Mouse (Mus musculus) adrenal gland, adult 18-20 months (tissue): Measurements from ENCODE around the gene Sept7. TPM values are rescaled to one million over a fixed set of nuclear protein-coding genes. Genes with fewer than 3 reads are reported as not detected.
"Not testable (repeated sequence)": the region's sequence is repeated elsewhere in the genome, so short reads cannot be mapped to it uniquely, and the experiment has no call there.

Source experiments
- DNase-seq, 2 experiments: peaks; one replicate each; pipeline ENCODE4 v3.0.0; 2021 to 2022; ENCODE audit warnings: low spot score in 2 of 2
- long read RNA-seq, 2 experiments: library from polyadenylated mRNA; stranded (forward); transcript quantifications; one replicate each; pipeline ENCODE4 v2.0.0; 2021
- total RNA-seq, 2 experiments: library from RNA; stranded (reverse); gene quantifications; 1 replicate in 1 of 2; 2 replicates in 1 of 2; pipeline ENCODE4 v1.2.3; 2021

Sept7 gene
- 100 to 1,000 TPM; 112 to 113 TPM for total RNA-seq
- long read RNA-seq, experiment 1, partial matches to known transcripts, result 3 of 103 reads
- long read RNA-seq, experiment 1, other reads (novel, unspliced or antisense), result 100 of 103 reads
- long read RNA-seq, experiment 2, partial matches to known transcripts, result 14 of 224 reads
- long read RNA-seq, experiment 2, other reads (novel, unspliced or antisense), result 210 of 224 reads

- peak; percentile 99 to 100 for DNase-seq
Measured at GRCm38 (mm10) chr9:25252283-25252726, at the start of gene Sept7. Gene Sept7, plus strand, starts transcription at chr9:25252439.

DNA sequence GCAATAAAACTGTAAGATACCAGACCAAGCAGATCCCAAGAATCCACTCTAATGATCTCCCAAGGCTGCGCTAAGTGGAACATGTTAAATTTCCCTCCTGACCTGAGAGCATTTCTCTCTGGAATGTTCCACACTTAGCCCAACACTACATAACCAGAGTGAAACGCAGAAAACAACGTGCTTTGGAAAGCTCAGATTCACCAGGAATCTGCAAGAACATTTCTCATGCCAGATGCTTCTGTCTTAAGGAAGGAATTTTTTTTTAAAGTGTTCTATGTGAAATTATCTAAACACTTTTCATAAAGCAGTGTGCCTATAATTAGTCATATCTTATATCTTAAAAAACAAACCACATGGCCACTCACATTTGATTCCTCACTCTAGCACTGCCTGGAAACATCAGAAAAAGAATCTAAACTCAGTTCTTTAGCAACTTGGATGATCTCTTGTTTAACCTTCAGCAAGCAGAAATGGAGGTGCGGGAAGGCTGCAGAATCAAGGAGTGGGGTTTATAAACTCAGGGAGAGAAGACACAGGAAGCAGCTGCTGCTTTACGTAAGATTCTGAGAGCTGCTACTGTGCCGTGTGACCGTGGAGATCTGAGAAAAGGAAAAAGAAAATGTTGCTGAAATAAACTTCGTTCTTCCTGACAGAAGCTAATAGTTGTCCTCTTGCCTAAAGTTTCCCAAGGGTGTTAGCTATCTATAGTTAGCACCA is 44.0 kb upstream of the Sept7 start:
- no peak for DNase-seq

- no peak for DNase-seq
Measured at GRCm38 (mm10) chr9:25212309-25213163, 39.7 kb upstream of the Sept7 start.

GRCm38 (mm10) chr9:25213164-25213557 is 39.1 kb upstream of the Sept7 start:
- DNase-seq, result no peak

GRCm38 (mm10) chr9:25215411-25215810 is 36.8 kb upstream of the Sept7 start:
- no peak for DNase-seq

GRCm38 (mm10) chr9:25216210-25216609 is 36.0 kb upstream of the Sept7 start:
- no peak for DNase-seq

DNA sequence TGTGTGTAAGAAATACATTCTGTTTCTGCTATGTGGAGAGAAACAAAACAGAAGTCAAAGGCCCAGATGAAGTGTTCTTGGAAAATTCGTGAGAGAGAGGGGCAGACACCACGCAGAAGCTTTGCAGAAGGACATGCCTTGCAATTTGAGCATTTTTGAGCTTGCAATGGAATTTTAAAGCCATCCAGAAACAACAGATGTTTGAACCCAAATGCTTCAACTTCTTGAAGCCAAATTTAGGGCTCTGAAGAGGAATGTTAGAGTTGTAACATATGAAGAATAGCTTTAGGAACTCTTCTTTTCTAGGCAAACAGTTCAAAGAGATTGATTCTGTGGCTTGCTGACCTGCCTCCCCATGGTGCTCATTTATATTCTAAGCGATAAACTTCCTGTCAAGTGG is 33.3 kb upstream of the Sept7 start:
- no peak for DNase-seq

GRCm38 (mm10) chr9:25219882-25220281 is 32.4 kb upstream of the Sept7 start:
- DNase-seq, result no peak

DNA sequence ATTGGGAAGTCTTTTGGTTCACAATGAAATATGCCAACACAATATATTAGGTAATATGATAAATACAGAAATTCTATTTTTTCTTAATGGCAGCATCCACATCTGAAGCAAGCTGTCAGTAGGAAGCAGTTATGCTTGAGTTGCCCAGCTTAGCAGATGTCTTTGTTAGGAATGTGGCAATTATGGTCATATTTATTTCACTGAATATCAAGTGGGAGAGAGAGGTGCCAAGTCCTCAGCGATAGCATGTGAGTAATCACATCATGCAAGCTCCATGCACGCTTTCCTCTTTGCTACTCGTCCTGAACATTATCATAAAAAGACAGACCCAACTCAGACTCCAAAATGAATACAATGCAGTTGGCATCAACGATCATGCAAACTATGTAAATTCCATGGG is 27.3 kb upstream of the Sept7 start:
- DNase-seq, result no peak

DNA sequence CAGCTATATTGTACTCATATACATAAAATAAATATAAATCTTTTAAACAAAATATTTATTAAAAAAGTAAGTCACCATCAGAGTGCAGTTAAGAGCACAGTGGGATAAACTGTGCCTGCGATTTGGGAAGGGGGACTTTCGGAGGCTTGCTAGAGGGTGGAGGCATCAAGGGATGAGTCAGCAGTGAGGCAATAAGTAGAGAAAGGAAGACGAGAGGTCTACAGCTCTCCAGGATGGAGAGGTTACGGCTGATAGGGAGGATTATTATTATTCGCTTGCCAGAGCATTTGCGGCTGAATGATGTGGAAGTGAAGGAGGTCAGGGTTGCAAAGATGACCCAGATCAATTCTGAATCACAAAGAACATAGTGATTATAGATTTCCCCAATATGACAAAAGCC is 22.5 kb upstream of the Sept7 start:
- DNase-seq, result no peak

DNA sequence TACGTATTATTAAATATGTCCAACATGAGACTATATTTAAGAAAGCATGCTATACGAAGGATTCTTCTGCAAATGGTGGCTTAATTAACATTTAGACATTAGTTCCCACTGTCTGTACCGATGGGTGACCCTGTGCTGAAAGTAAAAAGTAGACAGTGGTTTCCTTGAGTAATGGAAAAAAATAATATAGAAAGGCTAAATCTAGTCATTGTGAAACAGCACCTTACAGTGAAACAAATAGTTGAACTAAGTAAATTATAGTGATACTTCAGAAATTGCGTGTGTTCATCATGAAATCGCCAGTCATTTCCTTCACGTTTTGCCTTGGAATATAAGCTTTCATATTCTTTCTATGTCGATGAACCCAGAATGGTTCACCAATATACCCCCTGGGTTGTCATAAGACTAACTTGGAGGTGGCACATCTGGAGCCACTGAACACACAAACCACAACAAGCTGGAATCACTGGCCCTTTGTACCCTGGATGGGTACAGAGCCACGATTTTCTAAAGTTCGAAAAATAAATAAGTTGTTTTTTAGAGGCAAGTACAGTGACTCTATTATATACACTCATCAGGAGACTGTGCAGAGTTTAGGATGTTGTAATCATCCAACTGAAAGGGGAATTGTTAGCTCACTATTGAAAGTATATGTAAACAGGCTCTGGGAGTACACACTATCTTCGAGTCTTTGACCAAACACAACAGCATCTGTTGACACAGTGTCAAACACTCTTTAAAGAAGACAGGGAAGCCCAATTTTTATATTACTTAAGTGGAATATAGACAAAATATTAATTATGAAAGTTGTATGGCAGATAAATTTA is 21.8 kb upstream of the Sept7 start:
- DNase-seq, result no peak

GRCm38 (mm10) chr9:25241065-25241464 is 11.2 kb upstream of the Sept7 start:
- DNase-seq, result no peak

DNA sequence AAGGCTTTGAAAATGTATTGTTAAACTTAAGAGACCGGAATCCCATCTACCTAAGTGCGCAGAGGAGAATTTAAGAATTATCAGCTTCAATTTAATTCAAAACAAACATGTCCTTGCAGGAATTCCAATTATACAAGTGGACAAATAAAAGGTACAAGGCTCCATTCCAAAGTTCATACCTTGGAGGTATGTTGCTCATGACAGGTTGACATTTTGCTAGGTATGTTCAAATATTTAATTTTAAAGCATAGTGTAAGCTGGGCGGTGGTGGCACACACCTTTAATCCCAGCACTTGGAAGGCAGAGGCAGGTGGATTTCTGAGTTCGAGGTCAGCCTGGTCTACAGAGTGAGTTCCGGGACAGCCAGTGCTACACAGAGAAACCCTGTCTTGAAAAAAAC is 10.5 kb upstream of the Sept7 start:
- not testable (repeated sequence) for DNase-seq

DNA sequence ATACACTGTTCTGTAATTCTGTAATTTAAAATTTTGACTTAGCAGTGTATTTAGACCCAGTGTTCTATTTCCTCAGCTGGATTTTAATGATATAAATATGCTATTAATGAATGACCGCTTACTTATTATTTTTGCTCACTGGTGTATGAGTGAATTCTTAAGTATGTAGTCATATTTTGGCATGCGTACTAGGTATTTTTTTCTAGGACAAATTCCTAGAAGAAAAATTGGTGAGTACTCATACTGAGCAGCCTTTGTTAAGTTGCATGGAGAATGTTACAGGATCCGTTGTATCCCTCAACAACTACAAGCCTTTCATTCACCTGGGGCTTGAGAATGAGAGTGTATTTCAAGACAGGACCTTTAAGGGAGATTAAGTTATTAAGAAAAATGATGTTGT is 10.0 kb upstream of the Sept7 start:
- DNase-seq, result no peak

GRCm38 (mm10) chr9:25243926-25244657 is 8.1 kb upstream of the Sept7 start:
- no peak for DNase-seq

DNA sequence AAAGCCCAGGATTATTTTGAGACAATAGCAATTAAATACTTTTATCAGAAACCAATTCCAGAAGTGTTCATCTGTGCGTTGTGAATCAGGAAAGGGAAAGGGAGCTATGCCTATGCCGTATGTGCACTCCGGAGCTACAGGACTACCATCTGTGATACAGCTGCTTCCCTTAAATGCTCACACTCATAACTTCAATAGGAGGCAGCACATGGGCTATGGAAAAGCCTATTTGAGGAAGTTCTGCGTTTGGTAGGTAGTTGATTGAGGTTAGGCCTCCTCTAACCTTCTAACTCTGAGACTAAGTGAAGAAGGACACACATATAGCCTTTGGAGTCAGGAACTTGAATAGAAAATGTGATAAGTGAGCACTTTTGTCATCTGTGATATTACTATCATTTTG is 7.1 kb upstream of the Sept7 start:
- no peak for DNase-seq

- no peak for DNase-seq
Measured at GRCm38 (mm10) chr9:25246508-25246907, 5.7 kb upstream of the Sept7 start.

GRCm38 (mm10) chr9:25251174-25251573 is 1.1 kb upstream of the Sept7 start:
- DNase-seq, result no peak

- DNase-seq, result peak; percentile 87 to 88
Measured at GRCm38 (mm10) chr9:25251611-25252282, 492 bp upstream of the Sept7 start.
